Mouse (Mus musculus) heart, adult 2 months (tissue): ENCODE data around the gene Olfml2a.

Experiments used
- CTCF ChIP-seq: fragments of 200-600 bp; IDR thresholded peaks from 2 replicates; pipeline ENCODE4 v1.8.1; 2022; ENCODE audit warnings: antibody characterized with exemption, mild to moderate bottlenecking, moderate library complexity
- POLR2A ChIP-seq: fragments of 200-500 bp; IDR thresholded peaks from 2 replicates; pipeline ENCODE4 v1.6.1; 2011; ENCODE audit warnings: mild to moderate bottlenecking, low read depth, low read length, control low read depth; ENCODE audit not compliant: insufficient read depth

DNA sequence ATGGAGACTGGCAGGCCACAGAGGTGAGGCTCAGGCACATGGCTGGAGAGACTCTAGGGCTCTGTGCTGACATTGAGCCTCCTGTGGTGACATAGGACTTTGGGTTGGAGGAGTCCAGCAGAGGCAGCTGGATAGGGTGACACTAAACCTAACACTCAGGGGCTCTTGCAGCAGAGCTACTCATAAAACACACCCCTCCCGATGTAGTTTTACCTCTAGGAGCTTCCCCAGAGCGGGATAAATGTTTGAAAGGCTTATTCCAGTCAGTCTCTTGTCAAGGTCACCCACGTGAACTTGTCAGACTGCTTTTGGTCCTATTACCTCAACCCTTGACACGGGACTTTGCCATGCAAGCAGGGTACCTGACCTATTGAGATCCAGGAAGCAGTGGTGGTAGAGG lies 67.6 kb downstream of the Olfml2a start:
- TF ChIP-seq CTCF (no peak), POLR2A (no peak)
